Mouse (Mus musculus) midbrain, embryonic 16.5 days (tissue): ENCODE measurements around the gene Vmn1r196. TPM values are rescaled to one million over a fixed set of nuclear protein-coding genes. Genes with fewer than 3 reads are reported as not detected.
"Not testable (repeated sequence)": the region's sequence is repeated elsewhere in the genome, so short reads cannot be mapped to it uniquely, and the experiment has no call there.

Experiments used
- ATAC-seq: fragments of 200-750 bp; cut with Nextera tagmentation; 2 replicates; pipeline ENCODE4 v1.8.0; 2017; ENCODE audit warnings: moderate TSS enrichment
- H3K27ac ChIP-seq: fragments of 300-500 bp; sonication (generic); 2 replicates; pipeline ENCODE4 v1.5.1; 2014; ENCODE audit warnings: mild to moderate bottlenecking, low read length, mixed read lengths
- H3K27me3 ChIP-seq: fragments of 300-500 bp; sonication (generic); 2 replicates; pipeline ENCODE4 v1.6.1; 2014; ENCODE audit warnings: low read depth, low read length, mixed read lengths; ENCODE audit not compliant: control insufficient read depth, insufficient read depth
- H3K36me3 ChIP-seq: fragments of 300-500 bp; sonication (generic); 2 replicates; pipeline ENCODE4 v1.6.1; 2014; ENCODE audit warnings: mild to moderate bottlenecking, low read length, moderate library complexity, mixed read lengths; ENCODE audit not compliant: control insufficient read depth, insufficient read depth
- H3K4me1 ChIP-seq: fragments of 300-500 bp; sonication (generic); 2 replicates; pipeline ENCODE4 v1.6.1; 2014; ENCODE audit warnings: mild to moderate bottlenecking, low read length, mixed read lengths; ENCODE audit not compliant: control insufficient read depth, insufficient read depth
- H3K4me2 ChIP-seq: fragments of 300-500 bp; sonication (generic); 2 replicates; pipeline ENCODE4 v1.6.1; 2014; ENCODE audit warnings: mild to moderate bottlenecking, low read length, mixed read lengths
- H3K4me3 ChIP-seq: fragments of 300-500 bp; sonication (generic); 2 replicates; pipeline ENCODE4 v1.5.1; 2014; ENCODE audit warnings: low read depth, mild to moderate bottlenecking, low read length, moderate library complexity, mixed read lengths
- H3K9ac ChIP-seq: fragments of 300-500 bp; sonication (generic); 2 replicates; pipeline ENCODE4 v1.6.1; 2014; ENCODE audit warnings: low read depth, low read length, mixed read lengths
- H3K9me3 ChIP-seq: fragments of 300-500 bp; sonication (generic); replicated peaks from 2 replicates; pipeline ENCODE4 v1.6.1; 2014; ENCODE audit warnings: mild to moderate bottlenecking, low read length, mixed read lengths; ENCODE audit not compliant: control insufficient read depth, poor library complexity, severe bottlenecking
- WGBS: fragments of 180-500 bp; shearing (Covaris S2); extraction: QIAGEN DNeasy Blood & Tissue Kit; methylation state at CpG from one replicate; pipeline ENCODE4 v1.1.7; 2014; 5-methylcytosine and 5-hydroxymethylcytosine counted together
- polyA plus RNA-seq: library from polyadenylated mRNA; unstranded; fragments of >200 nt; fragmentation: Nextera tagmentation; extraction: Ambion mirVana; gene quantifications from 2 replicates; pipeline ENCODE4 v1.2.1, GENCODE M21; 2015

The Vmn1r196 gene
- polyA plus RNA-seq, result not detected in 2 replicates

GRCm38 (mm10) chr13:22289620-22290019, at the start of gene Vmn1r196:
TSS of gene Vmn1r196 (plus strand) at chr13:22289920.
- Histone ChIP-seq H3K9ac (no peak within 1 kb of the TSS), H3K4me2 (no peak within 1 kb of the TSS), H3K4me3 (no peak within 1 kb of the TSS), H3K27ac (no peak within 1 kb of the TSS), H3K27me3 (no peaks in the 10 kb centered on the region), H3K36me3 (no peaks in the 10 kb centered on the region), H3K4me1 (no peaks in the 10 kb centered on the region), H3K9me3 (no peaks in the 10 kb centered on the region)
- no peak for ATAC-seq
- WGBS, result 73% methylated on average over 2 of the region's 2 CpGs

- 66% methylated on average over 1 of the region's 1 CpGs for WGBS
- no peak within 1 kb of the TSS for H3K4me3 ChIP-seq
- no peaks in the 10 kb centered on the region for H3K4me1 ChIP-seq
- H3K9me3 ChIP-seq, result no peaks in the 10 kb centered on the region
- H3K4me2 ChIP-seq, result no peak within 1 kb of the TSS
- no peak for ATAC-seq
- no peak within 1 kb of the TSS for H3K9ac ChIP-seq
- no peak within 1 kb of the TSS for H3K27ac ChIP-seq
- H3K36me3 ChIP-seq, result no peaks in the 10 kb centered on the region
- H3K27me3 ChIP-seq, result no peaks in the 10 kb centered on the region
These were observed 45.8 kb upstream of the Vmn1r196 start, which contains the start of gene Vmn1r194 for GRCm38 (mm10) chr13:22243915-22244314. TSS of gene Vmn1r194 (plus strand) at chr13:22244215.

GRCm38 (mm10) chr13:22270222-22270621, 19.5 kb upstream of the Vmn1r196 start, which contains the start of gene Vmn1r195:
TSS of gene Vmn1r195 (plus strand) at chr13:22270522.
- not testable (repeated sequence) for H3K36me3 ChIP-seq, H3K9ac ChIP-seq, H3K4me2 ChIP-seq, H3K4me3 ChIP-seq, ATAC-seq, H3K9me3 ChIP-seq, H3K27me3 ChIP-seq, H3K27ac ChIP-seq, H3K4me1 ChIP-seq
- 90% methylated on average over 1 of the region's 1 CpGs for WGBS

GRCm38 (mm10) chr13:22271721-22272120, 18.0 kb upstream of the Vmn1r196 start:
- ATAC-seq, result peak; percentile 89
- Histone ChIP-seq H3K4me1 (peaks cover 2% of the 10 kb centered on the region; the same call in 1 of the 2 replicates), H3K27me3 (no peaks in the 10 kb centered on the region), H3K27ac (no peak overlapping the region), H3K9ac (no peak overlapping the region), H3K4me3 (no peak overlapping the region), H3K9me3 (no peaks in the 10 kb centered on the region), H3K4me2 (no peak overlapping the region), H3K36me3 (no peaks in the 10 kb centered on the region)
- WGBS, result 32% methylated on average over 2 of the region's 2 CpGs

- Histone ChIP-seq H3K27ac (no peak overlapping the region), H3K27me3 (no peaks in the 10 kb centered on the region), H3K9me3 (no peaks in the 10 kb centered on the region), H3K36me3 (no peaks in the 10 kb centered on the region), H3K4me1 (no peaks in the 10 kb centered on the region), H3K9ac (no peak overlapping the region), H3K4me3 (no peak overlapping the region), H3K4me2 (no peak overlapping the region)
- 77% methylated on average over 2 of the region's 2 CpGs for WGBS
- no peak for ATAC-seq
These were observed 5.1 kb upstream of the Vmn1r196 start for GRCm38 (mm10) chr13:22284578-22284977.

- not testable (repeated sequence) for H3K4me3 ChIP-seq, ATAC-seq, H3K9me3 ChIP-seq, H3K9ac ChIP-seq, H3K4me1 ChIP-seq, H3K27ac ChIP-seq, H3K27me3 ChIP-seq, H3K4me2 ChIP-seq, H3K36me3 ChIP-seq
- WGBS, result 86% methylated on average over 5 of the region's 5 CpGs
These were observed 18.4 kb downstream of the Vmn1r196 start for GRCm38 (mm10) chr13:22308075-22308474.

- Histone ChIP-seq H3K36me3 (no peaks in the 10 kb centered on the region), H3K27me3 (no peaks in the 10 kb centered on the region), H3K4me1 (no peaks in the 10 kb centered on the region), H3K9ac (no peak overlapping the region), H3K9me3 (no peaks in the 10 kb centered on the region), H3K27ac (no peak overlapping the region), H3K4me3 (no peak overlapping the region), H3K4me2 (no peak overlapping the region)
- no peak for ATAC-seq
- 80% methylated on average over 2 of the region's 2 CpGs for WGBS
These were observed 25.6 kb downstream of the Vmn1r196 start for GRCm38 (mm10) chr13:22315361-22315760.

- H3K4me1 ChIP-seq, result no peaks in the 10 kb centered on the region
- H3K27me3 ChIP-seq, result no peaks in the 10 kb centered on the region
- H3K9ac ChIP-seq, result no peak overlapping the region
- WGBS, result 88% methylated on average over 2 of the region's 2 CpGs
- no peaks in the 10 kb centered on the region for H3K36me3 ChIP-seq
- no peak for ATAC-seq
- H3K9me3 ChIP-seq, result no peaks in the 10 kb centered on the region
- no peak overlapping the region for H3K4me3 ChIP-seq
- H3K27ac ChIP-seq, result no peak overlapping the region
- no peak overlapping the region for H3K4me2 ChIP-seq
These were observed 27.6 kb downstream of the Vmn1r196 start for GRCm38 (mm10) chr13:22317366-22317765.

- Histone ChIP-seq H3K27ac (no peak overlapping the region), H3K9me3 (no peaks in the 10 kb centered on the region), H3K4me3 (no peak overlapping the region), H3K9ac (no peak overlapping the region), H3K4me2 (no peak overlapping the region), H3K27me3 (no peaks in the 10 kb centered on the region), H3K4me1 (no peaks in the 10 kb centered on the region), H3K36me3 (no peaks in the 10 kb centered on the region)
- no peak for ATAC-seq
These were observed 30.4 kb downstream of the Vmn1r196 start for GRCm38 (mm10) chr13:22320091-22320490.
